Mouse (Mus musculus): Measurements from ENCODE around the gene Synj1. TPM values are rescaled to one million over a fixed set of nuclear protein-coding genes. Genes with fewer than 3 reads are reported as not detected.

Gene Synj1
- total RNA-seq, 1 experiment from 2014 or later = 36.9 TPM

- no peak for DNase-seq
Measured at GRCm38 (mm10) chr16:90946977-90947376, 64.1 kb downstream of the Synj1 start.

- no peak for DNase-seq
Measured at GRCm38 (mm10) chr16:90941246-90941645, 69.9 kb downstream of the Synj1 start.

- peak; percentile 95 for DNase-seq
Measured at GRCm38 (mm10) chr16:90934687-90935328, 76.3 kb downstream of the Synj1 start, which contains the start of gene Cfap298. TSS of gene Cfap298 (minus strand) at chr16:90935114.

- DNase-seq = peak; percentile 86
Measured at GRCm38 (mm10) chr16:90934193-90934686, 76.9 kb downstream of the Synj1 start.

- DNase-seq = no peak
Measured at GRCm38 (mm10) chr16:90933534-90934176, 77.5 kb downstream of the Synj1 start.

GRCm38 (mm10) chr16:90927446-90927845, 83.7 kb downstream of the Synj1 start:
- no peak for DNase-seq

- DNase-seq = peak; percentile 86
Measured at GRCm38 (mm10) chr16:90925461-90925860, 85.6 kb downstream of the Synj1 start.

- DNase-seq = peak; percentile 90
Measured at GRCm38 (mm10) chr16:90924606-90925370, 86.3 kb downstream of the Synj1 start.

- DNase-seq = no peak
Measured at GRCm38 (mm10) chr16:90921471-90922159, 89.5 kb downstream of the Synj1 start.

GRCm38 (mm10) chr16:90917156-90917555, 94.0 kb downstream of the Synj1 start:
- DNase-seq = no peak

- peak; percentile 84 for DNase-seq
Measured at GRCm38 (mm10) chr16:90916040-90916481, 95.0 kb downstream of the Synj1 start.

- peak; percentile 62 for DNase-seq
Measured at GRCm38 (mm10) chr16:90911766-90912165, 99.3 kb downstream of the Synj1 start.

- DNase-seq = no peak
Measured at GRCm38 (mm10) chr16:90910855-90911533, 100.1 kb downstream of the Synj1 start.

GRCm38 (mm10) chr16:90907250-90907649, 103.9 kb downstream of the Synj1 start:
- no peak for DNase-seq

GRCm38 (mm10) chr16:90903300-90903699, 107.8 kb downstream of the Synj1 start:
- no peak for DNase-seq

GRCm38 (mm10) chr16:90901364-90901763, 109.7 kb downstream of the Synj1 start:
- DNase-seq = peak; percentile 40

- DNase-seq = peak; percentile 90
Measured at GRCm38 (mm10) chr16:90899498-90899897, 111.6 kb downstream of the Synj1 start.

- DNase-seq = peak; percentile 91
Measured at GRCm38 (mm10) chr16:90897651-90898050, 113.5 kb downstream of the Synj1 start.

GRCm38 (mm10) chr16:90893792-90894191, 117.3 kb downstream of the Synj1 start:
- DNase-seq = no peak

- DNase-seq = no peak
Measured at GRCm38 (mm10) chr16:90893019-90893418, 118.1 kb downstream of the Synj1 start.

GRCm38 (mm10) chr16:90892081-90892480, 119.0 kb downstream of the Synj1 start:
- DNase-seq = no peak

- DNase-seq = no peak
Measured at GRCm38 (mm10) chr16:90891601-90892000, 119.5 kb downstream of the Synj1 start.

Data from adrenal gland, postnatal 14 days (tissue).